Mouse (Mus musculus) heart, postnatal 0 days (tissue): ENCODE measurements at regions not wholly inside any gene's neighbourhood (a gene's known extent, or its start where the extent isn't known, plus 50 kb on each side); places are given as distances from the start of the nearest gene placed in this dataset.

Experiments
- ATAC-seq: fragments of 200-750 bp; cut with Nextera tagmentation; 2 replicates; pipeline ENCODE4 v1.8.0; 2017; ENCODE audit warnings: low read depth, moderate number of reproducible peaks, moderate library complexity; ENCODE audit not compliant: insufficient read depth
- DNase-seq: peaks from one replicate; pipeline ENCODE4 v3.0.0-alpha.2; 2016; ENCODE audit warnings: low spot score
- H3K27ac ChIP-seq: fragments of 300-500 bp; sonication (generic); 2 replicates; pipeline ENCODE4 v1.5.1; 2014; ENCODE audit warnings: low read depth, mild to moderate bottlenecking
- H3K27me3 ChIP-seq: fragments of 300-500 bp; sonication (generic); 2 replicates; pipeline ENCODE4 v1.6.1; 2014; ENCODE audit warnings: low read length, mixed read lengths; ENCODE audit not compliant: control insufficient read depth, insufficient read depth
- H3K36me3 ChIP-seq: fragments of 300-500 bp; sonication (generic); replicated peaks from 2 replicates; pipeline ENCODE4 v1.6.1; 2014; ENCODE audit warnings: low read length, mixed read lengths; ENCODE audit not compliant: control insufficient read depth, insufficient read depth
- H3K4me1 ChIP-seq: fragments of 300-500 bp; sonication (generic); 2 replicates; pipeline ENCODE4 v1.6.1; 2014; ENCODE audit warnings: antibody characterized with exemption; ENCODE audit not compliant: control insufficient read depth, insufficient read depth
- H3K4me2 ChIP-seq: fragments of 300-500 bp; sonication (generic); 2 replicates; pipeline ENCODE4 v1.6.1; 2014; ENCODE audit warnings: low read depth, mild to moderate bottlenecking, low read length, moderate library complexity
- H3K4me3 ChIP-seq: fragments of 300-500 bp; sonication (generic); 2 replicates; pipeline ENCODE4 v1.5.1; 2014; ENCODE audit warnings: low read depth, low read length
- H3K9ac ChIP-seq: fragments of 300-500 bp; sonication (generic); replicated peaks from 2 replicates; pipeline ENCODE4 v1.6.1; 2014; ENCODE audit warnings: low read depth, low read length, mixed read lengths
- H3K9me3 ChIP-seq: fragments of 300-500 bp; sonication (generic); replicated peaks from 2 replicates; pipeline ENCODE4 v1.6.1; 2016; ENCODE audit warnings: low read length; ENCODE audit not compliant: control insufficient read depth
- CTCF ChIP-seq: IDR thresholded peaks from 2 replicates; pipeline ENCODE4 v1.5.1; 2016; ENCODE audit warnings: antibody characterized with exemption, control low read depth, low read depth
- EP300 ChIP-seq: IDR thresholded peaks from 2 replicates; pipeline ENCODE4 v1.6.1; 2016; ENCODE audit warnings: antibody characterized with exemption, low read depth
- WGBS: fragments of 180-500 bp; shearing (Covaris S2); extraction: QIAGEN DNeasy Blood & Tissue Kit; methylation state at CpG from one replicate; pipeline ENCODE4 v1.1.7; 2014; 5-methylcytosine and 5-hydroxymethylcytosine counted together

- H3K36me3 ChIP-seq = no peaks in the 10 kb centered on the region
- no peak for TF ChIP-seq CTCF
- TF ChIP-seq EP300 = no peak
- no peak overlapping the region for H3K27ac ChIP-seq
- 0 out of 2 replicates have a peak, but pooled peaks cover 3% of the 10 kb centered on the region for H3K27me3 ChIP-seq
- 63% methylated on average over 9 of the region's 9 CpGs for WGBS
- no peak overlapping the region for H3K9ac ChIP-seq
- H3K4me3 ChIP-seq = no peak overlapping the region
- DNase-seq = no peak
- no peaks in the 10 kb centered on the region for H3K9me3 ChIP-seq
- no peak for ATAC-seq
- H3K4me1 ChIP-seq = no peaks in the 10 kb centered on the region
- H3K4me2 ChIP-seq = no peak overlapping the region
These were observed 188.1 kb upstream of the Zfp637 start for GRCm38 (mm10) chr6:117652917-117653316.

- 81% methylated on average over 15 of the region's 15 CpGs for WGBS
- DNase-seq (no peak), ATAC-seq (no peak)
- Histone ChIP-seq H3K4me3 (no peak overlapping the region), H3K27me3 (0 out of 2 replicates have a peak, but pooled peaks cover 3% of the 10 kb centered on the region), H3K9ac (no peak overlapping the region), H3K27ac (no peak overlapping the region), H3K9me3 (no peaks in the 10 kb centered on the region), H3K4me1 (no peaks in the 10 kb centered on the region), H3K4me2 (no peak overlapping the region), H3K36me3 (no peaks in the 10 kb centered on the region)
- TF ChIP-seq EP300 (no peak), CTCF (no peak)
These were observed 187.0 kb upstream of the Zfp637 start for GRCm38 (mm10) chr6:117653886-117654425.

DNA sequence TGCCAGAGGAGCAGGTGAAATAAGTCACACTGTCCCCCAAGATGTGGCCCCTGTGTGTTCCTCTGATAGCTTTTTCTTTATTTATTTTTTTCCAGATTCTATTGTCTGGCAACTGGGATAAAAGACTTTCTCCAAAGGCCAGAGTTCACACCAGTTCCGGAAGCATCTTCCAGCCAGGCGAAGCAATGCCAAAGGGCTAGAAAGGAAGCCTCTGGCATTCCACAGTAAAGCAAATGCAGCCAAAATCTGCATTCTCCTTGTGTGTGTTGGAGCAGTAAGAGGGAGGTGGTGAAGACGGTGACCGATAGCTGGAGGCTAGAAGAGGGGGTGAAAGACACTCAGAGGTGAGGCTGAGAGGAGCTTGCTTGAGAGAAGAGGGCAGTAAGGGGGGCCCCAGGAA lies 185.0 kb upstream of the Zfp637 start:
- H3K9me3 ChIP-seq = no peaks in the 10 kb centered on the region
- no peak overlapping the region for H3K4me3 ChIP-seq
- H3K4me2 ChIP-seq = no peak overlapping the region
- H3K27me3 ChIP-seq = no peaks in the 10 kb centered on the region
- no peak overlapping the region for H3K9ac ChIP-seq
- TF ChIP-seq CTCF (no peak), EP300 (no peak)
- no peak for ATAC-seq
- H3K36me3 ChIP-seq = no peaks in the 10 kb centered on the region
- no peak overlapping the region for H3K27ac ChIP-seq
- WGBS = 70% methylated on average over 4 of the region's 4 CpGs
- no peaks in the 10 kb centered on the region for H3K4me1 ChIP-seq
- DNase-seq = no peak

DNA sequence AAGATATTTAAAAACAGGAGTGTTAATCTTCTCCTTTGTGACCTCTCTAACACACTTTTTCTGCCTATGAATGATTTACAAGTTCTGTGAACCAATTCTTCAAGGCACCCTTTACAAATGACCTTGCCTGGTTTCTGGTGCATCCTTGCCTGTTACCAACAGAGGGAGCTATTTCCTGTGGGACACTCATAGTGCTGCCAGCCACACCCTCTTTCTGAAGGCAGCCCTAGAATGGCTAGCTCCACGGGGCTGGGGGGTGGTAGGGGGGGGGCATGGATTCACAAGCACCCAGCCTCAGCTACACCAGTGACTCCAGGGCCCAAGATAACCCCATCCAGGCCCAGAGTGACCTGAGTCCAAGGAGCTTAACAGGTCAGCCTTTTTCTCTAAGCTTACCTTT lies 180.4 kb upstream of the Zfp637 start:
- Histone ChIP-seq H3K36me3 (no peaks in the 10 kb centered on the region), H3K27ac (no peak overlapping the region), H3K27me3 (no peaks in the 10 kb centered on the region), H3K4me2 (no peak overlapping the region), H3K4me3 (no peak overlapping the region), H3K4me1 (no peaks in the 10 kb centered on the region), H3K9ac (no peak overlapping the region), H3K9me3 (no peaks in the 10 kb centered on the region)
- TF ChIP-seq CTCF (peak; percentile 51), EP300 (no peak)
- DNase-seq (peak; percentile 26), ATAC-seq (peak; percentile 11; the same call in 1 of the 2 replicates)
- WGBS = 6% methylated on average over 1 of the region's 1 CpGs

- no peak overlapping the region for H3K4me2 ChIP-seq
- WGBS = 75% methylated on average over 1 of the region's 1 CpGs
- ATAC-seq = no peak
These were observed 178.3 kb upstream of the Zfp637 start for GRCm38 (mm10) chr6:117662635-117663034.

GRCm38 (mm10) chr6:117670337-117670736 lies 170.6 kb upstream of the Zfp637 start:
- no peak overlapping the region for H3K4me3 ChIP-seq
- WGBS = 70% methylated on average over 3 of the region's 3 CpGs
- no peak overlapping the region for H3K9ac ChIP-seq
- H3K27ac ChIP-seq = no peak overlapping the region
- no peak for ATAC-seq
- no peaks in the 10 kb centered on the region for H3K4me1 ChIP-seq
- TF ChIP-seq CTCF (no peak), EP300 (no peak)
- no peaks in the 10 kb centered on the region for H3K36me3 ChIP-seq
- DNase-seq = no peak
- H3K9me3 ChIP-seq = no peaks in the 10 kb centered on the region
- no peak overlapping the region for H3K4me2 ChIP-seq
- H3K27me3 ChIP-seq = no peaks in the 10 kb centered on the region

More at GRCm38 (mm10) chr6:117662635-117663034, 178.3 kb upstream of the Zfp637 start:
- no peaks in the 10 kb centered on the region for H3K27me3 ChIP-seq
- no peak for DNase-seq
- no peaks in the 10 kb centered on the region for H3K9me3 ChIP-seq
- H3K4me1 ChIP-seq = no peaks in the 10 kb centered on the region
- no peak overlapping the region for H3K27ac ChIP-seq
- H3K9ac ChIP-seq = no peak overlapping the region
- H3K36me3 ChIP-seq = no peaks in the 10 kb centered on the region
- TF ChIP-seq CTCF = no peak
- no peak for TF ChIP-seq EP300
- H3K4me3 ChIP-seq = no peak overlapping the region
